In genomic region chr4:62526256-62526655, GRCm38 (mm10) we compare ENCODE assay signal across 22 mouse cellular contexts. TPM values are rescaled to one million over a fixed set of nuclear protein-coding genes. Genes with fewer than 3 reads are reported as not detected.
"Had no signal": no experiment of that assay in that cellular context is flagged by ENCODE, and none has a peak within 500 bp of the region (broad histone marks: within the 10 kb centered on the region; RNA-seq: fewer than 3 reads in every experiment).

No protein-coding gene starts in this region.

- H3K36me3 ChIP-seq: intestine, embryonic 15.5 days had no signal

- DNase-seq: gastrocnemius, adult 2 months; gastrocnemius, postnatal 10 days; gastrocnemius, postnatal 25 days; heart, adult 2 months; heart, postnatal 14 days; heart, postnatal 4 days; kidney, adult 18-20 months; kidney, adult 8-10 months; kidney, postnatal 25 days; kidney, postnatal 4 days; liver, embryonic 13.5 days had no signal

- H3K27me3 ChIP-seq: heart, embryonic 13.5 days; heart, embryonic 15.5 days; intestine, embryonic 15.5 days; kidney, embryonic 15.5 days; limb, embryonic 12.5 days; liver, embryonic 13.5 days had no signal

- H3K9ac ChIP-seq: heart, embryonic 15.5 days; hindbrain, embryonic 12.5 days; intestine, embryonic 15.5 days; limb, embryonic 12.5 days; liver, embryonic 13.5 days; liver, embryonic 15.5 days had no signal

- H3K27ac ChIP-seq: gastrocnemius, adult 2 months; heart, adult 2 months; heart, embryonic 13.5 days; heart, embryonic 15.5 days; hindbrain, embryonic 12.5 days; hindbrain, embryonic 14.5 days; intestine, embryonic 15.5 days; kidney, embryonic 15.5 days; kidney, postnatal 0 days; left cerebral cortex, adult 2 months; limb, embryonic 10.5 days; limb, embryonic 12.5 days; liver, embryonic 13.5 days; liver, embryonic 15.5 days had no signal

RNA-seq across cellular contexts. Expression of gene 4933430I17Rik, which starts 1.1 kb away (rescaled TPM):
- total RNA-seq: heart, adult 2 months had no signal
- polyA plus RNA-seq: heart, adult 2 months had no signal
